Mouse (Mus musculus): ENCODE measurements around the gene 1520401A03Rik. TPM values are rescaled to one million over a fixed set of nuclear protein-coding genes. Genes with fewer than 3 reads are reported as not detected.
"Not testable (repeated sequence)": the region's sequence is repeated elsewhere in the genome, so short reads cannot be mapped to it uniquely, and the experiment has no call there.

Gene 1520401A03Rik
- total RNA-seq (2014; rRNA removed): 0.19 TPM in 1 of 2 replicates, not detected in the other
- polyA plus RNA-seq (2015; fragmentation: Nextera tagmentation; extraction: Ambion mirVana): 0.15 TPM in 1 of 2 replicates, not detected in the other

GRCm38 (mm10) chr17:23722376-23723125 lies at the start of gene 1520401A03Rik:
TSS of gene 1520401A03Rik (minus strand) at chr17:23722783.
- no peak for TF ChIP-seq CTCF (IDR thresholded peaks at IDR 0.05)
- no peaks in the 10 kb centered on the region for H3K36me3 ChIP-seq (ENCODE audit: insufficient read depth, low read length)
- WGBS: 77% methylated on average over 7 of the region's 7 CpGs
- DNase-seq (ENCODE audit: low spot score) (no peak), ATAC-seq (ENCODE audit: low FRiP score) (no peak)
- H3K27me3 ChIP-seq (ENCODE audit: insufficient read depth, low read length): no peaks in the 10 kb centered on the region
- H3K9ac ChIP-seq (replicated peaks; ENCODE audit: low read length, poor library complexity, severe bottlenecking): no peak within 1 kb of the TSS
- H3K4me3 ChIP-seq (ENCODE audit: low read depth, low read length): no peak within 1 kb of the TSS
- no peak within 1 kb of the TSS for H3K27ac ChIP-seq (ENCODE audit: low read depth, low read length)
- H3K9me3 ChIP-seq (ENCODE audit: low read length): no peaks in the 10 kb centered on the region
- 0 out of 2 replicates have a peak, but pooled peaks cover 5% of the 10 kb centered on the region for H3K4me1 ChIP-seq (ENCODE audit: insufficient read depth, low read length)
- H3K4me2 ChIP-seq (ENCODE audit: low read depth, low read length, poor library complexity, severe bottlenecking): no peak within 1 kb of the TSS

- H3K9me3 ChIP-seq (ENCODE audit: low read length); DNase-seq (ENCODE audit: low spot score); H3K27me3 ChIP-seq (ENCODE audit: insufficient read depth, low read length); ATAC-seq (ENCODE audit: low FRiP score); H3K36me3 ChIP-seq (ENCODE audit: insufficient read depth, low read length); H3K27ac ChIP-seq (ENCODE audit: low read depth, low read length); H3K9ac ChIP-seq (replicated peaks; ENCODE audit: low read length, poor library complexity, severe bottlenecking); H3K4me1 ChIP-seq (ENCODE audit: insufficient read depth, low read length): not testable (repeated sequence)
- H3K4me2 ChIP-seq (ENCODE audit: low read depth, low read length, poor library complexity, severe bottlenecking): peak overlapping the region; percentile 65
- peak overlapping the region; percentile 65 for H3K4me3 ChIP-seq (ENCODE audit: low read depth, low read length)
- WGBS: 70% methylated on average over 2 of the region's 2 CpGs
These were observed 49.6 kb upstream of the 1520401A03Rik start for GRCm38 (mm10) chr17:23772219-23772556.

- no peaks in the 10 kb centered on the region for H3K36me3 ChIP-seq (ENCODE audit: insufficient read depth, low read length)
- H3K9me3 ChIP-seq (ENCODE audit: low read length): no peaks in the 10 kb centered on the region
- H3K27me3 ChIP-seq (ENCODE audit: insufficient read depth, low read length): no peaks in the 10 kb centered on the region
- H3K4me3 ChIP-seq (ENCODE audit: low read depth, low read length): peak within 1 kb of the TSS; percentile 65
- WGBS: 3% methylated on average over 58 of the region's 58 CpGs
- H3K27ac ChIP-seq (ENCODE audit: low read depth, low read length): peak within 1 kb of the TSS; percentile 93
- H3K4me2 ChIP-seq (ENCODE audit: low read depth, low read length, poor library complexity, severe bottlenecking): peak within 1 kb of the TSS; percentile 65
- peak; percentile 100 for DNase-seq (ENCODE audit: low spot score)
- peak; percentile 98 for ATAC-seq (ENCODE audit: low FRiP score)
- H3K4me1 ChIP-seq (ENCODE audit: insufficient read depth, low read length): peaks cover 5% of the 10 kb centered on the region
- peak; percentile 9; the same call in 1 of the 2 replicates for TF ChIP-seq CTCF (IDR thresholded peaks at IDR 0.05)
- peak within 1 kb of the TSS; percentile 98 for H3K9ac ChIP-seq (replicated peaks; ENCODE audit: low read length, poor library complexity, severe bottlenecking)
These were observed 49.0 kb upstream of the 1520401A03Rik start, which contains the start of gene Flywch1 for GRCm38 (mm10) chr17:23771284-23772218. TSS of gene Flywch1 (minus strand) at chr17:23771602.

- Histone ChIP-seq H3K4me3 (ENCODE audit: low read depth, low read length) (peak overlapping the region; percentile 65), H3K4me1 (ENCODE audit: insufficient read depth, low read length) (peaks cover 5% of the 10 kb centered on the region), H3K4me2 (ENCODE audit: low read depth, low read length, poor library complexity, severe bottlenecking) (peak overlapping the region; percentile 65), H3K27me3 (ENCODE audit: insufficient read depth, low read length) (no peaks in the 10 kb centered on the region), H3K9me3 (ENCODE audit: low read length) (no peaks in the 10 kb centered on the region), H3K36me3 (ENCODE audit: insufficient read depth, low read length) (no peaks in the 10 kb centered on the region), H3K27ac (ENCODE audit: low read depth, low read length) (peak overlapping the region; percentile 93), H3K9ac (replicated peaks; ENCODE audit: low read length, poor library complexity, severe bottlenecking) (peak overlapping the region; percentile 98)
- ATAC-seq (ENCODE audit: low FRiP score) (no peak; the same call in 1 of the 2 replicates), DNase-seq (ENCODE audit: low spot score) (no peak)
- WGBS: under 1% methylated on average over 19 of the region's 19 CpGs
- TF ChIP-seq CTCF (IDR thresholded peaks at IDR 0.05): no peak
These were observed 48.3 kb upstream of the 1520401A03Rik start for GRCm38 (mm10) chr17:23770896-23771283.

GRCm38 (mm10) chr17:23770493-23770892 lies 47.9 kb upstream of the 1520401A03Rik start:
- no peak for TF ChIP-seq CTCF (IDR thresholded peaks at IDR 0.05)
- ATAC-seq (ENCODE audit: low FRiP score) (no peak), DNase-seq (ENCODE audit: low spot score) (no peak)
- 0% methylated on average over 2 of the region's 2 CpGs for WGBS
- peak overlapping the region; percentile 65 for H3K4me3 ChIP-seq (ENCODE audit: low read depth, low read length)
- H3K9ac ChIP-seq (replicated peaks; ENCODE audit: low read length, poor library complexity, severe bottlenecking): peak overlapping the region; percentile 98
- H3K27me3 ChIP-seq (ENCODE audit: insufficient read depth, low read length): no peaks in the 10 kb centered on the region
- H3K27ac ChIP-seq (ENCODE audit: low read depth, low read length): peak overlapping the region; percentile 93
- H3K9me3 ChIP-seq (ENCODE audit: low read length): no peaks in the 10 kb centered on the region
- H3K4me1 ChIP-seq (ENCODE audit: insufficient read depth, low read length): peaks cover 5% of the 10 kb centered on the region
- no peaks in the 10 kb centered on the region for H3K36me3 ChIP-seq (ENCODE audit: insufficient read depth, low read length)
- peak overlapping the region; percentile 65 for H3K4me2 ChIP-seq (ENCODE audit: low read depth, low read length, poor library complexity, severe bottlenecking)

Measured in midbrain, postnatal 0 days (tissue).